Mouse (Mus musculus) bone marrow macrophage, adult 2 months (primary cell): Measurements from ENCODE around the gene Mgea5.

Experiments used
- CTCF ChIP-seq: IDR thresholded peaks from 2 replicates; pipeline ENCODE4 v1.5.1; 2012; ENCODE audit warnings: low read depth, mild to moderate bottlenecking, low read length, moderate library complexity
- POLR2A ChIP-seq: IDR thresholded peaks from 2 replicates; pipeline ENCODE4 v1.6.1; 2012; ENCODE audit warnings: mild to moderate bottlenecking, low read depth, low read length, borderline replicate concordance

DNA sequence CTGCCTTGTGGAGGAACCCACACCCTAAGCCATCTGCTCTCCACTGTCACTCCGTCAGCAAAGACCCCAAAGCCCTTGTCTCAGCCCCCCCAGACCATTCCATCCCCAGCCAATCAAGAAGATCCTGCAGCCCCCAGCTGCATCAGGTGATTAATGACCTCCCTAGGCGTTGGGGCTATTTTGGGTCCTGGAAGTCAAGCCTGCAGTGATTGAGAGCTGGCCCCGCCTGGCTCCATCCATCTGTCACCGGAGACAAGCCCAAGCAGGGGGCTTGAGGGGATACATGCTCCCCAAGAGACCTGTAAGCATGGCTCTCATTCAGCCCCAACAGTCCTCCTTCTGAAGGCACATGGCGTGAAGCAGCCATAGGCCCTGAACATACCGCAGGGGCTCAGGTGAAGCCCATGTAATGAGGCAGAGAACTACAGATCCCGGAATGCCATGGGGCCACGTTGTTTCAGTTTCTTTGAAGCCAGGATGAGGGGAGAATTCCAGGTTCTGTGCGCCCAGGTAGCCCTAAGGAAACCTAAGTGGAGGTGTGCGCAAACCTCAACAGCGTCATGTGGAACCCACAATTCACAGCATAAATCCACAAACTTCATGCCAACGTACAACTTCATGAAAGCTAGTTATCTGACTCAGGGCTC is 27.5 kb upstream of the Mgea5 start:
- no peak for TF ChIP-seq CTCF
- no peak for TF ChIP-seq POLR2A
